Mouse (Mus musculus) lung, adult 2 months (tissue): ENCODE measurements around the gene Zfp146. TPM values are rescaled to one million over a fixed set of nuclear protein-coding genes. Genes with fewer than 3 reads are reported as not detected.
A peak's percentile ranks its signal among the peaks of the same experiment; 100 is the strongest.
"Not testable (repeated sequence)": the region's sequence is repeated elsewhere in the genome, so short reads cannot be mapped to it uniquely, and the experiment has no call there.

ENCODE experiments used
- DNase-seq: peaks from one replicate; pipeline ENCODE4 v3.0.0; 2022
- H3K4me1 ChIP-seq: fragments of 200-500 bp; 2 replicates; pipeline ENCODE4 v1.6.1; 2011; ENCODE audit warnings: low read length; ENCODE audit not compliant: control insufficient read depth, insufficient read depth
- H3K4me3 ChIP-seq: fragments of 200-500 bp; replicated peaks from 2 replicates; pipeline ENCODE3; 2011; ENCODE audit warnings: low read depth, mild to moderate bottlenecking, control low read depth, low read length; ENCODE audit errors: extremely low read depth
- CTCF ChIP-seq: fragments of 200-500 bp; IDR thresholded peaks from 2 replicates; pipeline ENCODE4 v1.5.1; 2011; ENCODE audit warnings: mild to moderate bottlenecking, low read length, control low read depth; ENCODE audit not compliant: insufficient read depth
- POLR2A ChIP-seq: fragments of 200-500 bp; IDR thresholded peaks from 2 replicates; pipeline ENCODE4 v1.6.1; 2011; ENCODE audit warnings: low read depth, mild to moderate bottlenecking, control low read depth, low read length, borderline replicate concordance; ENCODE audit errors: extremely low read depth
- WGBS: fragments of 180-500 bp; shearing (Covaris S2); methylation state at CpG from one replicate; pipeline ENCODE4 v1.1.7; 2018; 5-methylcytosine and 5-hydroxymethylcytosine counted together
- polyA plus RNA-seq: library from polyadenylated mRNA; depleted of rRNA; stranded (reverse); fragments of >200 nt; gene quantifications from 2 replicates; pipeline ENCODE4 v1.2.3, GENCODE M21; 2012; rRNA removed

Gene Zfp146
- polyA plus RNA-seq, 1 experiment, result 14.8 TPM

DNA sequence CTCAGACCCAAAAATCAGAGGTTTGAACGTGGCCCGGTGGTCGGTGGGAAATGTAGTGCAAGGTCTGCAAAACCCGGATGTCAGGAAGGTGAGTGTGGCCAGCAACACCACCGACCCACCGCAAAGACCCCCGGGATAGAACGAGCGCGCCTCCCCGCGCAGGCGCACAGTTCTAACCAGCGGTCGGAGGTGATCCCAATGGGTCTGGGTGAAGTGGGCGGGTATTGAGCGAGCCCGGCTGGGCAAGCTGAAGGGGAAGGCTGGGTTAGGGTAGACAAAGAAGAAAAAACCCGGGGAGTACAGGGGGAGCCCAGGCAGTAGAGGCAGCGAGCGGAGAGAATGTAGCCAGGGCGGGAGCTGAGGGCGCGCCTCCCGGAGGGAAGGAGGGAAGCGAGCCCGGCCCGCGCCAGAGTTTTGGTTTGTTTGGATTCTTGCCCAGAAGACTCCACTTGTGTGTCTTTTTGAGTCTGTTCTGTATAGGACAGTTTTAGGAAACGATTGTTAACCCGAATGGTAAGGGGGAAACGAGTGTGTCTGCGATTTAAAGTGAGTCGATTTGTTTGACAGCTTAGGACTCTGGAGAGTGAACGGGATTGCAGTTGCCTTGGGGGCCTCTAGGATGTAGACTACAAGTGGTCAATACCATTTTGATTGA is 25.9 kb downstream of the Zfp146 start:
- Histone ChIP-seq H3K4me3 (peak overlapping the region; percentile 56), H3K4me1 (0 out of 2 replicates have a peak, but pooled peaks cover 2% of the 10 kb centered on the region)
- TF ChIP-seq POLR2A (no peak), CTCF (no peak)
- WGBS, result 3% methylated on average over 35 of the region's 35 CpGs
- peak; percentile 9 for DNase-seq

DNA sequence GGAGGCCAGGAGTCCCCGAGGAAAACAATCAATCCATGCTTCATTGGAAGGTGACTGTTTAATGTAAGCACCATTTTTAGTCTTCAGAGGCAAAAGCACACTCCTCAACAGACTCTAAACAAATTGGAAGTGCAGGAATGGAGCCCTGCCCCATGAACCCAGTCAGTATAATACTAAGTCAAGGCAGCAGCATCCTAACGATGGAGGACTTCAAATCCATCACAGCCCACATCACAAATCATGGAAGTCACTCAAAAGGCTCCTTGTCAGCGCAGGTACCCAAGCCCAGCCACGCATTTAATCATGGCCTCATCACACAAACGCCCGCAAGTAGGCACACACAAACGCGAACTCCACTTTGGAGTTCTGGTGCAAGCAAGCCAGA is 26.4 kb downstream of the Zfp146 start:
- Histone ChIP-seq H3K4me1 (0 out of 2 replicates have a peak, but pooled peaks cover 2% of the 10 kb centered on the region), H3K4me3 (peak overlapping the region; percentile 56)
- TF ChIP-seq CTCF, result no peak
- no peak for TF ChIP-seq POLR2A
- DNase-seq, result no peak
- WGBS, result 11% methylated on average over 8 of the region's 8 CpGs

DNA sequence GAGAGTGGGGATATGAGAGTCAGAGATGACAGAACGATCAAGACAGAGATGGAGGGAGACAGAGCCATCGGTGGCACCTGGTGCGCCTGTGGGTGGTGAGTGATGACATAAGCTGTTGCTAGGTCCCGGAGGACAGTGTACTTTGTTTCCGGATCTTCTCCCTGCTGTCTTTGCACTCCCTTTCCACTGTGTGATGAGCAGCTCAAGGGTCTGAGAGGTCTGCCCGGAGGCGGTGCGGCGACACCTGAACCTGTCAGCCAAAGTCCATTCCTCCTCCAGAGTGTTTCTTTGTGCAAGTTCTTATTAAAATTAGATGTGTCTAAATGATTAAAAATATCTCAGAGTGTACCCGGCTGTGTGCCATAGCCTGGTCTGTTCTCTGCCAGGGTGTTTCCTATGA is 32.7 kb downstream of the Zfp146 start:
- WGBS, result 86% methylated on average over 10 of the region's 10 CpGs
- no peaks in the 10 kb centered on the region for H3K4me1 ChIP-seq
- no peak overlapping the region for H3K4me3 ChIP-seq
- TF ChIP-seq CTCF, result no peak
- TF ChIP-seq POLR2A, result no peak
- no peak for DNase-seq

DNA sequence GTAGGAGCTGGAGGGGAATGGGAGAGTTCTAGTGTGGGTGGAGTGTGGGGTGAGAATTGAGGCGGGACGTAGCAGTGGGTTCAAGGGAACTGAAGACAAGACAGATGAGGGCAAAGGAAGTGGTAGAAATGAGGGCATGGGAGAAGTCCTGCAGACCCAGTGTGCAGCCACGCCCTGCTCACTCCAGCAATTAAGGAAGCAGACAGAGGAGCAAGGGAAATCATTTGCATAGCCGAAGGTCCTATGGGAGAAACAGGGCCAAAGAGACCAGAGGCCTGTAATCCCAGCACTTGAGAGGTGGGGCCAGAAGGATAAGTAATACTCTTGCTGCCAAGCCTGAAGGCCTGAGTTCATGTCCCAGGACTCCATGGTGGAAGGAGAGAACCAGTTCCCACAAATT is 37.2 kb downstream of the Zfp146 start:
- WGBS, result 89% methylated on average over 4 of the region's 4 CpGs
- H3K4me1 ChIP-seq, result no peaks in the 10 kb centered on the region
- DNase-seq, result no peak
- no peak overlapping the region for H3K4me3 ChIP-seq
- no peak for TF ChIP-seq POLR2A

DNA sequence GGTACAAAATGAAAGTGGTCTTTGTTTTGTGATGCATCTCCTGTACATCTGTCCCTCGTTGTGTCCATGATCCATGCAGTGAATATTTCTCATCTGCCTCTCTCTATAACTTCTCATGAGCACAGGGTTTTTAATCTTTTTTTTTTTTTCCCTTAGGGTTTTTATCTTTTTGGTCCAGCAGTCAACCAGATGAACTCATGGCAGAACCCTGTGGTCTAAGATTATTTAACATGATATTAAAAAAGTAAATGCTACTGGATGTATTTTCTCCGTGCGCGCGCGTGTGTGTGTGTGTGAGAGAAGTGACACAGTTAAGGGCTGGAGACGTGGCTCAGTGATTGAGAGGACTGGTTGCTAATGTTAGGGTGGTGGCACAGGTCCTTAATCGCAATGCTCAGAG is 39.6 kb downstream of the Zfp146 start:
- Histone ChIP-seq H3K4me1 (no peaks in the 10 kb centered on the region), H3K4me3 (no peak overlapping the region)
- 93% methylated on average over 8 of the region's 8 CpGs for WGBS
- no peak for DNase-seq
- TF ChIP-seq POLR2A, result no peak
- TF ChIP-seq CTCF, result no peak

DNA sequence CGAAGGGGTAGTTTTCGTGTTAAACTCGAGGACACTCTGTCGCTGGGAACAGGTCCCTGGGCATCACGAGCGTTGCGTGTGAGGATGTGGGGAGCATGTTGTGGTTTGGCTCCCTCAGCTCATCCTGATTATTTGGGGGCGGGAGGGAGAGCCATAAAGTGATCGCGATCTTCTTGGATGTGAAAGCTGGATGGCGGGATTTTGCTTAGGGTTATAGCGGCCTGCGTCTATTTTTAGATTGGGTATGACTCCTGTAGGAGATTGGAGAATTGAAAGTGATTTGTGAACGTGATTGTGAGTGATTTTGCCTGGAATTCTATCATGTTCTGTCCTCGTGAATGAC is 47.4 kb downstream of the Zfp146 start:
- TF ChIP-seq POLR2A, result no peak
- no peak for TF ChIP-seq CTCF
- no peaks in the 10 kb centered on the region for H3K4me1 ChIP-seq
- H3K4me3 ChIP-seq, result peak overlapping the region; percentile 68
- WGBS, result under 1% methylated on average over 15 of the region's 15 CpGs
- DNase-seq, result no peak

GRCm38 (mm10) chr7:30121308-30122187 is 48.0 kb downstream of the Zfp146 start, which contains the start of gene Zfp382:
Zfp382 (plus strand) TSS chr7:30121942.
- under 1% methylated on average over 61 of the region's 61 CpGs for WGBS
- TF ChIP-seq POLR2A (peak; percentile 60; the same call in 1 of the 2 replicates), CTCF (no peak)
- Histone ChIP-seq H3K4me3 (peak within 1 kb of the TSS; percentile 68), H3K4me1 (no peaks in the 10 kb centered on the region)
- peak; percentile 84 for DNase-seq

DNA sequence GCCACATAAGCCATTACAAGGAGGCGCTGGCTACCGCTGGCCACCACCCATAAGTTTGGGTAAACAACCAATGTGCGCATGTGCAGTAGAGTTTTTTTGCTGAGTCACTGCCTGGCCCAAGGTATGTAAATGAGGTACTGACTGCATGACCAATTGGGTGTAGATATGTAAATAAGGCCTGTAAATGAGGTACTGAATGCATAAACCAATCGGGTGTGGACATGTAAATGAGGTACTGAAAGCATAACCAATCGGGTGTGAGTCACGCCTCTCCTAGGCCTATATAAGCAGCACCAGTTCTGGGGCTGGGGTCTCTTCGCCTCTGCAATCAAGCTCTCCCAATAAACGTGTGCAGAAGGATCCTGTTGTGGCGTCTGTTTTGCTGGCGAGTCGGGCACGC is 51.6 kb downstream of the Zfp146 start:
- DNase-seq, H3K4me1 ChIP-seq: not testable (repeated sequence)
- 90% methylated on average over 12 of the region's 12 CpGs for WGBS

DNA sequence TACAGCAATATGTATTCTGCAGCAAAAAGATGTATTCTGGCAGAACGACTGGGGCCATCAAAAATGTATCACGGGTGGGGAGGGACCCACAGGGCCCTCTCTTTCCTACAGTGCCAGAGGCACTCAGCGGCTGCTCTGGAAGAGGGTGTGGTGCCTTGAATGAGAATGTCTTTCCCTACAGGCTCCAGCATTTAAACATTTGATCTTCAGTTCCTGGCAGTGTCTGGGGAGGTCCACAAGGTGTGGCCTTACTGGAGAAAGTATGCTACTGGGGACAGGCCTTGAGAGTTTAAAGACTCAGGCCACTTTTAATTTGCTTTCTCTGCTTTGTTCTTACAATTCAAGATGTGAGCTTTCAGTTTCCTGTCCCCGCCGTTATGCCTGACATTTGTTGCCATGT is 53.5 kb downstream of the Zfp146 start:
- WGBS, result 93% methylated on average over 5 of the region's 5 CpGs
- no peak for DNase-seq
- TF ChIP-seq POLR2A (no peak), CTCF (no peak)
- no peak overlapping the region for H3K4me3 ChIP-seq
- H3K4me1 ChIP-seq, result no peaks in the 10 kb centered on the region

More for the DNA sequence above, 51.6 kb downstream of the Zfp146 start:
- not testable (repeated sequence) for H3K4me3 ChIP-seq

Other genes starting within 250 kb of the Zfp146 start
- gene Zfp74, start 215.7 kb downstream of the Zfp146 start, polyA plus RNA-seq, result 7.9 and 8.3 TPM in 2 replicates
- 5.1 and 6.1 TPM in 2 replicates for gene Zfp568, start 185.8 kb downstream of the Zfp146 start, polyA plus RNA-seq
- 3.6 and 4.9 TPM in 2 replicates for gene Zfp14, start 118.4 kb downstream of the Zfp146 start, polyA plus RNA-seq
- gene Zfp82, start 96.8 kb downstream of the Zfp146 start, polyA plus RNA-seq, result 0.31 and 1.0 TPM in 2 replicates
- gene Gm26920, start 79.3 kb downstream of the Zfp146 start, polyA plus RNA-seq, result not detected in 2 replicates
- 1.1 and 1.2 TPM in 2 replicates for gene Zfp566, start 79.2 kb downstream of the Zfp146 start, polyA plus RNA-seq
- gene Zfp260, start 75.0 kb downstream of the Zfp146 start, polyA plus RNA-seq, result 11.4 and 17.6 TPM in 2 replicates
- 0.88 and 1.8 TPM in 2 replicates for gene Zfp382, start 47.8 kb downstream of the Zfp146 start, polyA plus RNA-seq
- 14.1 and 42.3 TPM in 2 replicates for gene Cox7a1, start 14.4 kb upstream of the Zfp146 start, polyA plus RNA-seq
- 784 and 1,083 TPM in 2 replicates for gene Capns1, start 29.1 kb upstream of the Zfp146 start, polyA plus RNA-seq
- gene Polr2i, start 62.2 kb upstream of the Zfp146 start, polyA plus RNA-seq, result 95.6 and 110 TPM in 2 replicates
- gene Tbcb, start 62.5 kb upstream of the Zfp146 start, polyA plus RNA-seq, result 38.4 and 41.6 TPM in 2 replicates
- gene Ovol3, start 66.0 kb upstream of the Zfp146 start, polyA plus RNA-seq, result not detected in 2 replicates
- 0.21 and 0.55 TPM in 2 replicates for gene Thap8, start 110.3 kb upstream of the Zfp146 start, polyA plus RNA-seq
- 15.9 and 24.9 TPM in 2 replicates for gene Wdr62, start 110.7 kb upstream of the Zfp146 start, polyA plus RNA-seq
- 7.7 and 7.9 TPM in 2 replicates for gene Clip3, start 122.0 kb upstream of the Zfp146 start, polyA plus RNA-seq
- 141 and 163 TPM in 2 replicates for gene Alkbh6, start 139.0 kb upstream of the Zfp146 start, polyA plus RNA-seq
- gene Syne4, start 145.1 kb upstream of the Zfp146 start, polyA plus RNA-seq, result 14.5 and 21.5 TPM in 2 replicates
- 0.50 and 0.55 TPM in 2 replicates for gene E130208F15Rik, start 152.0 kb upstream of the Zfp146 start, polyA plus RNA-seq
- 14.2 and 21.4 TPM in 2 replicates for gene Sdhaf1, start 154.1 kb upstream of the Zfp146 start, polyA plus RNA-seq
- 8.7 and 10.9 TPM in 2 replicates for gene Lrfn3, start 193.0 kb upstream of the Zfp146 start, polyA plus RNA-seq
- 328 and 425 TPM in 2 replicates for gene Tyrobp, start 244.0 kb upstream of the Zfp146 start, polyA plus RNA-seq